Mouse (Mus musculus) stomach, postnatal 0 days (tissue): ENCODE data around the gene Amdhd1. TPM values are rescaled to one million over a fixed set of nuclear protein-coding genes. Genes with fewer than 3 reads are reported as not detected.
"Not testable (repeated sequence)": the region's sequence is repeated elsewhere in the genome, so short reads cannot be mapped to it uniquely, and the experiment has no call there.

ENCODE experiments used
- ATAC-seq: fragments of 200-750 bp; cut with Nextera tagmentation; 2 replicates; pipeline ENCODE4 v1.8.0; 2017; ENCODE audit not compliant: low FRiP score, low TSS enrichment
- DNase-seq: peaks from one replicate; pipeline ENCODE4 v3.0.0-alpha.2; 2016; ENCODE audit warnings: low spot score
- H3K27ac ChIP-seq: fragments of 300-500 bp; sonication (generic); replicated peaks from 2 replicates; pipeline ENCODE4 v1.5.1; 2014; ENCODE audit warnings: mild to moderate bottlenecking, control low read depth
- H3K27me3 ChIP-seq: fragments of 300-500 bp; sonication (generic); 2 replicates; pipeline ENCODE4 v1.6.1; 2014; ENCODE audit warnings: low read length; ENCODE audit not compliant: control insufficient read depth, insufficient read depth
- H3K36me3 ChIP-seq: fragments of 300-500 bp; sonication (generic); 2 replicates; pipeline ENCODE4 v1.6.1; 2014; ENCODE audit warnings: low read length, mixed read lengths; ENCODE audit not compliant: control insufficient read depth, insufficient read depth
- H3K4me1 ChIP-seq: fragments of 300-500 bp; sonication (generic); replicated peaks from 2 replicates; pipeline ENCODE4 v1.6.1; 2014; ENCODE audit warnings: antibody characterized with exemption; ENCODE audit not compliant: control insufficient read depth, insufficient read depth
- H3K4me2 ChIP-seq: fragments of 300-500 bp; sonication (generic); replicated peaks from 2 replicates; pipeline ENCODE4 v1.6.1; 2014; ENCODE audit warnings: low read depth, mild to moderate bottlenecking, control low read depth, moderate library complexity
- H3K4me3 ChIP-seq: fragments of 300-500 bp; sonication (generic); 2 replicates; pipeline ENCODE4 v1.5.1; 2014; ENCODE audit warnings: low read depth, low read length, control low read depth
- H3K9ac ChIP-seq: fragments of 300-500 bp; sonication (generic); 2 replicates; pipeline ENCODE4 v1.6.1; 2014; ENCODE audit warnings: mild to moderate bottlenecking, low read length, control low read depth, mixed read lengths
- H3K9me3 ChIP-seq: fragments of 300-500 bp; sonication (generic); 2 replicates; pipeline ENCODE4 v1.6.1; 2016; ENCODE audit warnings: low read length; ENCODE audit not compliant: control insufficient read depth
- CTCF ChIP-seq: IDR thresholded peaks from 2 replicates; pipeline ENCODE4 v1.5.1; 2016; ENCODE audit warnings: antibody characterized with exemption, low read depth, mild to moderate bottlenecking, moderate library complexity
- EP300 ChIP-seq: optimal IDR thresholded peaks from 2 replicates; pipeline ENCODE3; 2016; ENCODE audit warnings: antibody characterized with exemption
- WGBS: fragments of 180-500 bp; shearing (Covaris S2); extraction: QIAGEN DNeasy Blood & Tissue Kit; methylation state at CpG from one replicate; pipeline ENCODE4 v1.1.7; 2014; 5-methylcytosine and 5-hydroxymethylcytosine counted together
- polyA plus RNA-seq: library from polyadenylated mRNA; unstranded; fragments of >200 nt; fragmentation: Nextera tagmentation; extraction: Ambion mirVana; gene quantifications from 2 replicates; pipeline ENCODE4 v1.2.1, GENCODE M21; 2015

Gene Amdhd1
- polyA plus RNA-seq, 1 experiment from 2014 or later = 0.45 TPM

- Histone ChIP-seq H3K9ac (no peak overlapping the region), H3K27me3 (no peaks in the 10 kb centered on the region), H3K27ac (no peak overlapping the region), H3K4me1 (no peaks in the 10 kb centered on the region), H3K4me3 (no peak overlapping the region), H3K4me2 (no peak overlapping the region), H3K36me3 (no peaks in the 10 kb centered on the region), H3K9me3 (no peaks in the 10 kb centered on the region)
- no peak for TF ChIP-seq EP300
- TF ChIP-seq CTCF = no peak
- WGBS = 56% methylated on average over 9 of the region's 9 CpGs
- ATAC-seq = peak; percentile 38; the same call in 1 of the 2 replicates
- DNase-seq = no peak
Measured at GRCm38 (mm10) chr10:93559786-93560185, 20.0 kb upstream of the Amdhd1 start.

GRCm38 (mm10) chr10:93557971-93558370, 18.1 kb upstream of the Amdhd1 start:
- H3K27ac ChIP-seq, H3K4me2 ChIP-seq, H3K4me3 ChIP-seq, H3K9me3 ChIP-seq, DNase-seq, ATAC-seq, H3K4me1 ChIP-seq, H3K9ac ChIP-seq, H3K36me3 ChIP-seq, H3K27me3 ChIP-seq: not testable (repeated sequence)
- 69% methylated on average over 2 of the region's 2 CpGs for WGBS

- Histone ChIP-seq H3K36me3 (no peaks in the 10 kb centered on the region), H3K4me2 (no peak overlapping the region), H3K4me3 (no peak overlapping the region), H3K4me1 (no peaks in the 10 kb centered on the region), H3K27ac (no peak overlapping the region), H3K27me3 (no peaks in the 10 kb centered on the region), H3K9me3 (no peaks in the 10 kb centered on the region), H3K9ac (no peak overlapping the region)
- DNase-seq = no peak
- ATAC-seq = no peak
- 81% methylated on average over 8 of the region's 8 CpGs for WGBS
- TF ChIP-seq EP300 = no peak
- TF ChIP-seq CTCF = no peak
Measured at GRCm38 (mm10) chr10:93552596-93552995, 12.8 kb upstream of the Amdhd1 start.

GRCm38 (mm10) chr10:93549821-93550220, 10.0 kb upstream of the Amdhd1 start:
- Histone ChIP-seq H3K27ac (no peak overlapping the region), H3K9ac (no peak overlapping the region), H3K9me3 (no peaks in the 10 kb centered on the region), H3K36me3 (no peaks in the 10 kb centered on the region), H3K4me1 (no peaks in the 10 kb centered on the region), H3K4me2 (no peak overlapping the region), H3K27me3 (no peaks in the 10 kb centered on the region), H3K4me3 (no peak overlapping the region)
- TF ChIP-seq CTCF (no peak), EP300 (no peak)
- no peak for ATAC-seq
- DNase-seq = no peak
- 47% methylated on average over 10 of the region's 10 CpGs for WGBS

GRCm38 (mm10) chr10:93548991-93549390, 9.2 kb upstream of the Amdhd1 start:
- Histone ChIP-seq H3K4me3 (no peak overlapping the region), H3K9me3 (no peaks in the 10 kb centered on the region), H3K27me3 (no peaks in the 10 kb centered on the region), H3K36me3 (no peaks in the 10 kb centered on the region), H3K4me2 (no peak overlapping the region), H3K27ac (no peak overlapping the region), H3K4me1 (no peaks in the 10 kb centered on the region), H3K9ac (no peak overlapping the region)
- DNase-seq (peak; percentile 76), ATAC-seq (peak; percentile 70; the same call in 1 of the 2 replicates)
- WGBS = 15% methylated on average over 7 of the region's 7 CpGs
- TF ChIP-seq CTCF (peak; percentile 94), EP300 (no peak)

- 0 out of 2 replicates have a peak, but pooled peaks have one; percentile 6 for ATAC-seq
- Histone ChIP-seq H3K4me3 (no peak overlapping the region), H3K27me3 (no peaks in the 10 kb centered on the region), H3K9me3 (no peaks in the 10 kb centered on the region), H3K4me1 (no peaks in the 10 kb centered on the region), H3K27ac (no peak overlapping the region), H3K9ac (no peak overlapping the region), H3K36me3 (no peaks in the 10 kb centered on the region), H3K4me2 (no peak overlapping the region)
- no peak for TF ChIP-seq CTCF
- TF ChIP-seq EP300 = no peak
- 96% methylated on average over 4 of the region's 4 CpGs for WGBS
- no peak for DNase-seq
Measured at GRCm38 (mm10) chr10:93547741-93548270, 8.0 kb upstream of the Amdhd1 start.
